In genomic region chr10:23671494-23671893, GRCm38 (mm10) we compare ENCODE assay signal across 8 mouse cellular contexts.
A peak's percentile ranks its signal among the peaks of the same experiment; 100 is the strongest.
DNase-seq lines count a peak whose midpoint lies in the region; TF ChIP-seq lines count a peak whose summit lies in the region.

No protein-coding gene starts in this region.

- H3K4me1 ChIP-seq in lung, adult 2 months (ENCODE audit: control insufficient read depth, insufficient read depth, low read length): no peaks in the 10 kb centered on the region

- WGBS in lung, adult 2 months: 30% methylated on average over 8 of the region's 8 CpGs

- peak; percentile 47 to 60 for DNase-seq in cerebellum, postnatal 10 days
- no peak for DNase-seq in cerebellum, adult 11 months
- peak; percentile 6 for DNase-seq in lung, adult 2 months
- no peak for DNase-seq in lung, postnatal 25 days (ENCODE audit: low spot score)
- DNase-seq in adrenal gland, postnatal 36 days: peak; percentile 40 to 46
- DNase-seq in kidney, postnatal 36 days: peak; percentile 4 to 58
- peak; percentile 3 to 11 for DNase-seq in thymus, postnatal 36 days
- DNase-seq in urinary bladder, adult 2 months (ENCODE audit: low spot score): no peak

- TF ChIP-seq CTCF in lung, adult 2 months (IDR thresholded peaks at IDR 0.05; ENCODE audit: insufficient read depth, low read length): peak; percentile 50

- H3K4me3 ChIP-seq in lung, adult 2 months (replicated peaks; ENCODE audit: extremely low read depth, low read depth, low read length): no peak overlapping the region

- no peak for TF ChIP-seq POLR2A in lung, adult 2 months (IDR thresholded peaks at IDR 0.05; ENCODE audit: borderline replicate concordance, extremely low read depth, low read depth, low read length)

Comparison
In these comparisons a context has a peak if more than half of its experiments do, and no peak if none do; other contexts are left out.
1. DNase-seq: peak in cerebellum, postnatal 10 days (2 of 2), lung, adult 2 months (single experiment), adrenal gland, postnatal 36 days (2 of 2), kidney, postnatal 36 days (2 of 2) and thymus, postnatal 36 days (2 of 2); none in cerebellum, adult 11 months (single experiment), lung, postnatal 25 days (single experiment) and urinary bladder, adult 2 months (single experiment).